Mouse (Mus musculus): ENCODE data around the gene Tspan5.

Gene Tspan5

DNA sequence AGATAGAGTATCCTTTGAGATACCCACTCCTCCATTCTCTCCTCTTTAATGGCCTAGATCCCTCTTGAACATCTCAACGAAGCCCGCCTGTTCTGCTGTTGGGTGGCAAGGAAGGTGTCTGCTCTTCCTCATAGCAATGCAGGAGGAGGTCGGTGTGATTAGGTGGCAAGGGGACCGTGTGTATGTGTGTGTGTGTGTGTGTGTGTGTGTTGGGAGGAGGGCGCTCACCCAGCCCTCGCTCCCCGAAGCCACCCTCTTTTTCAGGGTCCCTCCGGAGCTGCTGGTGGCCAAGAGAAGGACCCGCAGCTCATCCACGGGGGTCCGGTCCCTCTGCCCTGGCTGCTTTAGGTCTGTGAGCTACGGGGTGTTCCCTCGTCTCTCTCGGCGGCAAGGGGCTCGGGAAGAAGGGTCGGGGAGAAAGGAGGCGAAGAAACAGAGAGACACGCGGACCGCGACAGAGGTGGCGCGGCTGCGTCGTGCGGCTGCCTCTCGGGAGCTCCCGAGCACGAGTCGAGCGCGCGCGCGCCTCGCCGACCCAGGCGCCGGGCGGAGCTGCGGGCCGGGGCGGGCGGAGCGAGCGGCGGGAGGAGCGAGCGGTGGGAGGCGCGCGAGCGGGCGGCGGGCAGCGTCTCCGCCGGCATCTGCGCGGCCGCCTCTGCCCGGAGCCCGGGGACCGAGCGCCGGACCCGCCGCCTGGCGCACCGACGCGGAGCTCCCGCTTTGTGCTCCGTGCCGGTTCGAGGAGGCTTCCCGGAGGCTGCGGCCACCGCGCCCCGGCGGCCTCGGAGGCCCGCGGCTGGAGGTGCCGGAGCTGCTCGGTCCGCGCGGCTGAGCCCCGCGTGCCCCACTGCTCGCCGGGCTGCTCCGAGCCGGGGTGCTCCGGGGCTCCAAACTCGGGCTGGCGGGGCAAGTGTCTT lies at the start of gene Tspan5:
Gene Tspan5 (plus strand): TSS at position 547 of the 917 bp plus-strand sequence.
- peak; percentile 86 for DNase-seq (ENCODE audit: low spot score)

DNA sequence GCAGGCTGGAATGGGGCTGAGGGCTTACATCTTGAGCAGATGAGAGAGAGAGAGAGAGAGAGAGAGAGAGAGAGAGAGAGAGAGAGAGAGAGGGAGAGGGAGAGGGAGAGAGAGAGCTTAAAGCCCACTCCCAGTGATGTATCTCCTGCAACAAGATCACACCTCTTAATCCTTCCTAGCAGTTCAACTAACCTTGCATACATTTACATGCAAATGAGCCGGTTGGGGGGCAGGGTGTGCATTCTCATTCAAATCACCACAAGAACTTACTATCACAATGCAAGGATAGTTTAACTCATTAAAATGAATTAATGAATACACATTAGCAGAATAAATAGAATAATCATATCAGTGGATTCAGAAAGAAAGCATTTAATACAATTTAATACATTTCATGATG lies 49.7 kb upstream of the Tspan5 start:
- DNase-seq (ENCODE audit: low spot score) = no peak

DNA sequence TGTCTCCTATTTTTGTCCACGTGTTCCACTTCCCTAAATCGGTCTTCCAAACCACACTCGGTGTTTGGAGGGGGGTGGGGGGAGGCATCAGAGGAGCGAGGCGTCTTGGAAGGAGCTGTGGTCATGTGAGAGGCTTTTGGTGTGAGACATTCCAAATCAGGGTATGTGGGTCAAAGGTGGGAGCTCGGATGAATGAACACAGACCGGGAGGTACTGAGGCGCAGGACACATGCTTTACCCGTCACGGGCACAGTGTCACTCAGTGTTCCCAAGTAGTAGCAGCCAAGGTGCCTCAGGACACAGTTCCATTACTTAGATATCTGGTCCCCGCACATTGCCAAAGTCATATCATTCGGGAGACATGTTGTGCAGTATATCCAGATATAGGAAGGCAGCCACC lies 38.6 kb upstream of the Tspan5 start:
- no peak for DNase-seq (ENCODE audit: low spot score)

DNA sequence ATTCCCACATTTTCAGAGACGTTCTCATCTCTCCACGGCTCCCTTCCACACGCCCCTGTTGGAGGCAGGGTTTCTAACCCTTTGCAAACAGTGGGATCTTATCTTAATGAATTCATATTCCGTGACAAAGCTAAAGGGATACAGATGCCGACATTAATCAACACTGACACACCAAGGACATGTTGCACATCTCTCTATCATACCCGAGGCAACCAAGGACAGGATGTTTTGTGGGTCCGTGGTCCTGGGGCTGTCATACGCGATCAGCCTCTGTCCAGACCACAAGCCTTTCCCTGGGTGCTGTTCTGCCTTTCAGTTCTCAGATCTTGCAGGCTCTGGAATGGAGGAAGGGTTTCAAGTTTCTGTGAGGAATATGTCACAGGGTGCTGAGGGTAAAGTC lies 37.5 kb upstream of the Tspan5 start:
- DNase-seq (ENCODE audit: low spot score) = no peak

DNA sequence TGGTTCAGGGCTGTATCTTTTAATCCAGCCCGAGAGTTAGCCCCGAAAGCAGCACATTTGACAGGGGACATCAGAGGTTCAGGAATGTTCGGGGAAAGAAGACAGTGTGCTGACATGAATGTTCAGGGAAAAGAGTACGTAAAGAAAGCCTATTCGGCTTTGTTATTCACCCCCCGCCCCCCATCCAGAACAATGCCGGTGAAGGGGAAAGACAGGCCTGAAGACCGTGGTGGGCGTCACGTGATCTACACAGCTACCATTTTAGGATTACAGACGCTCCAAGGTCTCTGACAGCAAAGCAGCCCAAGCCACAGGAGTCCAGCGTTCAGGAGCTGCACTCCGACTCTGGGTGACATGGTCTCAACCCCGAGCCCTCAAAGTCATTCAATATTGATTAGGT lies 36.1 kb upstream of the Tspan5 start:
- DNase-seq (ENCODE audit: low spot score) = no peak

DNA sequence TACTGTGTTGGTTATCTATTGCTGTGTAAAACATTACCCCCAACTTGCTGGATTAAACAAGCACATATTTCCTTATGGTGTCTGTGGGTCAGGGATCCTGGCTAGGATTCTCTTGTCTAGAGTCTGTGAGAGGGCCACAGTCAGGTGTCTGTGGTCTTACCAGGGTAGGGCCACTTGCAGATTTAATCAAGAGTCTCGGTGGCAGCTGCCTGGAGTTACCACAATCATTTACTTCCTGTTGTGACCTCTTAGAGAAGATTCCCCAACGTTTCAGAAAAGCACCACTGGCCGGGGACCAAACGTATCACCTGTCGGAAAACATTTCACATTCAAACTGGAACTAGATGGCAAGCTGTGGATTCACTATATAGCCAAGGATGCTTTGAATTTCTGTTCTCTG lies 32.8 kb upstream of the Tspan5 start:
- no peak for DNase-seq (ENCODE audit: low spot score)

GRCm38 (mm10) chr3:138711971-138712370 lies 30.0 kb upstream of the Tspan5 start:
- DNase-seq (ENCODE audit: low spot score) = no peak

GRCm38 (mm10) chr3:138712452-138713140 lies 29.4 kb upstream of the Tspan5 start:
- DNase-seq (ENCODE audit: low spot score) = no peak

GRCm38 (mm10) chr3:138713141-138713540 lies 28.9 kb upstream of the Tspan5 start:
- DNase-seq (ENCODE audit: low spot score) = no peak

- no peak for DNase-seq (ENCODE audit: low spot score)
These were observed 27.2 kb upstream of the Tspan5 start for GRCm38 (mm10) chr3:138714788-138715187.

GRCm38 (mm10) chr3:138715212-138715611 lies 26.8 kb upstream of the Tspan5 start:
- DNase-seq (ENCODE audit: low spot score) = no peak

GRCm38 (mm10) chr3:138717040-138717439 lies 25.0 kb upstream of the Tspan5 start:
- no peak for DNase-seq (ENCODE audit: low spot score)

DNA sequence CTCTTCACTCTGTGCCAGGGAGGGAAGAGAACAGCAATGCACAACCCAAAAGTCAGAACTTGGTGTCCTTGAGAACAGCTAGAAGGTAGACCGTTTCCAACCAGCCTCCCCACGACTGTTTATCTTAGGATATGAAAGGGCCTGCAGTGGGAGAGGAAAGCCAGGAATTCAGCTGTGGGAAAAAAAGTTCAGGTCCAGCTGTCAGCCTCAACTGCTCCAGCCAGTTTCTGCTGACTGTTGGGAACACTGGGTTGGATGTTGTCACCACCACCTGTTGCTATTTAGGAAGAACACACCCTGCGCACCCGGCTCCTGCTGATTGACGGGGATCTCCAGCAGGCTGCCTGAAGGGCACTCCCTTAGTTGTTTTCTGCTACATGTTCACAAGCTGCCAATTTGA lies 19.8 kb upstream of the Tspan5 start:
- no peak for DNase-seq (ENCODE audit: low spot score)

GRCm38 (mm10) chr3:138727571-138727970 lies 14.4 kb upstream of the Tspan5 start:
- no peak for DNase-seq (ENCODE audit: low spot score)

DNA sequence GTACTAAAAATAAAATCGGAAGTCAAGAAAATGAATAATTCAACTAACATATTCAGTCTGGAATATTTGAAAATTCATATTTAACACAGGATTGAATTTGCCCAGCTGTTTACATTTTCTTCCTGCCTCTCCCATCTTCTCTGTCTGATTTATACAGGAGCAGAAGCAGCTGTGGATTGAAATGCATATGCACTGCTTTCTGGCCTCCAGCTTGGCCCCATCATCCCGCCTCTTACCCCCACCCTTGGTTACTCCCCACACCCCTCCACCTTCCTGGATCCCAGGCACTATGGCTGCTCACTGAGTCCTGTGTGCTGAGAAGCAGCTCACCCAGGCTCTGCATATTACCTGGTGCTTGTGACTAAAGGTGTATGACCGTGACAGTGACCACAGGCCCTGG lies 13.2 kb upstream of the Tspan5 start:
- DNase-seq (ENCODE audit: low spot score) = no peak

DNA sequence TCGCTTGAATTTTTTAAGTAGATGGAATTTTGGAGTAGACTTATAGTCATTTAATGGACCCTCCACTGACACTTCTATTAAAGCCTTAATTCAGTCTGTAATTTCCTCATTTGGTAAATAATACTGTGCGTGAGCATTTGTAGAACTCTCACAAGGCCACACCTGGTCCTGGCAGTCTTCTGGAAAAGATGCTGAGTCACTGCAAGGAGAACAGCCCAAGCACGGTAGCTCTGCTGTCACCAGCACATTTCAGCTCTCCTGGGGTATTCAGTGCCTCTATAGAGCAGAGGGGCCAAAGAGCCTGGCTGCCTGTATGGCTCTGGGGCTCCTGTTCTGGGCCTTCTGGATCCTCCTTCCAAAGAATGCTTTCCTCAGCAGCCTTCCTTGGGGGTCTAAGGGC lies 11.2 kb upstream of the Tspan5 start:
- no peak for DNase-seq (ENCODE audit: low spot score)

GRCm38 (mm10) chr3:138735760-138736159 lies 6.2 kb upstream of the Tspan5 start:
- no peak for DNase-seq (ENCODE audit: low spot score)

- DNase-seq (ENCODE audit: low spot score) = no peak
These were observed 2.8 kb upstream of the Tspan5 start for GRCm38 (mm10) chr3:138739150-138739700.

GRCm38 (mm10) chr3:138740291-138740690 lies 1.7 kb upstream of the Tspan5 start:
- DNase-seq (ENCODE audit: low spot score) = no peak

GRCm38 (mm10) chr3:138740843-138741540 lies 1.0 kb upstream of the Tspan5 start:
- no peak for DNase-seq (ENCODE audit: low spot score)

DNA sequence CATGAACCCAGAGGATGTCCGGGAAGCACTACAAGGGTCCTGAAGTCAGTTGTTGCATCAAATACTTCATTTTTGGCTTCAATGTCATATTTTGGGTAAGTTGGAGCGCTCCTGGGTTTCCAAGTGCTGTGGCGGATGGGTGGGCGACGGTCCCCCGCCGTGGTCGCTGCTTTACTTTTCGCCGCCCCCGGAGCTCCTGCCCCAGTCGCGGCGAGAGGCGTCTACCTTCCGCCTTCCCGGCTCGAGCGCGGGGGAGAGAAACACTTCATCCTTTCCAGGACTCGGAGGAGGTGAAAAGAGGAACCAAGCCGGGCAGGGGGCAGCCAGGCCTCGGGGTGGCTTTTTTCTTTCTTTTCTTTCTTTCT lies 553 bp downstream of the Tspan5 start:
- DNase-seq (ENCODE audit: low spot score) = peak; percentile 38

DNA sequence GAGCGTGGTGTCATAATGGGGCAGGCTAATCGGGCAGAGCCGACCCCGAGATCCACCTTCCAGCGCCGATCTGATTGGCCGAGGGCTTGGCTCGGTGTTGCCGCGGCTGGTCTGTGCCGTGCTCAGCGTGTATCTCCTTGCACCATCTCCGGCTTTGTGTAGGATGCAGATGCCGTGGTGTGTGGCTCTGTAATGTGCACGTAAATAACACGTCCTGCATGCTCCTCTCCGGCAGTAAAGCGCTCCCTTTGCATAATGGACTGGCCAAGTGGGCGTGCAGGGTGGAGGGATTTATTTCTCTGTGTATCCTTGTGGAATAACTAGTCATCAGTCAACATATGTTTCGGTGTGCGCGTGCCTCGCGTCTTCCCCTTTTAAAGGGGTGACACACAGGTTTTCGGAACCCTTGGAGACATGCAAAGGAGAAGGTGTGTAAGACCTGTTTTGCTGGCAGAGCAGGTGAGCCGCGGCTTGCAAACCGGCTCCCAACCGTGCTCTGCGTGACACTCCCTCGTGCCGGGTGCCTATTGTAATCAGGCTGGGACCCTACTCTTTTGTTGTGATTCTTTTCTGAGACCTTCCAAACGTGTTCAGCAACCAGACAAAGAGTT lies 1.2 kb downstream of the Tspan5 start:
- DNase-seq (ENCODE audit: low spot score) = peak; percentile 62

Measured in ovary, postnatal 36 days (tissue).